Mouse (Mus musculus) C2C12 (cell line): ENCODE data around the gene Pgm2.

Source experiments
- CEBPB ChIP-seq: IDR thresholded peaks from one replicate; pipeline ENCODE4 v1.6.1; 2011; ENCODE audit warnings: low read depth, mild to moderate bottlenecking, control low read depth, moderate library complexity
- CTCF ChIP-seq: IDR thresholded peaks from one replicate; pipeline ENCODE4 v1.5.1; 2011; ENCODE audit not compliant: control insufficient read depth, insufficient read depth, insufficient read length

DNA sequence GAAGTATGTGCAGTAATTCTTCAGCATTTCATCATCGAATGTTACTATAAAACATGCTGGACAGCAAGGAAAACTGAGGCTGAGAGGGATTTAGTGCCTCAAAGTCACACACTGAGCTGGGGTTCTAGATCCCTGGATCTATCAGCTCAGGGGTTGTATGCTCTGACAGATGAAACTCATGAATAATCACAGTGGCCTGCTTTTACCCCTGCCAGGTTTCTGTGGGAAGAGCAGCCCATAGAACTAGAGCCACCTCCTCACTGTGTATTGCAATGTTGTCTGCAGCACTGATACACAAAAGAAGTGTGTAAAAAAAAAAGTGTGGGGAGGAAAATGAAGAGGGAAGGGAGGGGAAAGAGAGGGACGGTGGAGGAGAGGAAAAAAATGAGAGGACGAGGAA, 28.3 kb upstream of the Pgm2 start:
- TF ChIP-seq CTCF (no peak), CEBPB (no peak)
